Mouse (Mus musculus) cortical plate, adult 2 months (tissue): ENCODE data around the gene Acsl6.

ENCODE experiments used
- CTCF ChIP-seq: fragments of 200-500 bp; IDR thresholded peaks from 2 replicates; pipeline ENCODE4 v1.5.1; 2011; ENCODE audit warnings: mild to moderate bottlenecking, control low read depth, low read length; ENCODE audit not compliant: insufficient read depth; ENCODE audit errors: extremely low read depth
- POLR2A ChIP-seq: fragments of 200-500 bp; IDR thresholded peaks from 2 replicates; pipeline ENCODE4 v1.6.1; 2011; ENCODE audit warnings: mild to moderate bottlenecking, low read length, control low read depth; ENCODE audit not compliant: insufficient read depth; ENCODE audit errors: extremely low read depth

DNA sequence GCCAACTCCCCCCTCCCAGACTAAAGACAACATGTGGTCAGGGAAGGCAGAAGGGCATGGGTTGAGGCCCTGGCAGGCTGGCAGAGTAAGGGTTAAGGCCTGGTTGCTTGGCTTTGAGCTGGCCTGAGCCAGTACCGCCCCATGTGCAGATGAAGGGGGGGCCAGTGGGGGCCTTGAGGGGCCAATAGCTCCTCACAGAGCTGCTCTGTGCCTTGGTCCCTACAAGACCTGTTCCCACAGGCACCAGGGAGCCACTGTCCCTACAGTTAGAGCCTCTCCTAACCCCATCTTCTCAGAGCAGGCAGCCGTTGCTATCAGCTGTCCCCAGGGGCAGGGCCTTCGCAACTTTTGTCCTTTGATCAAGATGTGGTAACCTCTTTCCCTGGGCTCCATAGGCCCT lies 11.1 kb downstream of the Acsl6 start:
- TF ChIP-seq CTCF (no peak), POLR2A (peak; percentile 49; the same call in 1 of the 2 replicates)
